Mouse (Mus musculus): Measurements from ENCODE around the gene Mef2c. TPM values are rescaled to one million over a fixed set of nuclear protein-coding genes. Genes with fewer than 3 reads are reported as not detected.

The Mef2c gene
- polyA plus RNA-seq, 1 experiment from 2014 or later, result 126 TPM

DNA sequence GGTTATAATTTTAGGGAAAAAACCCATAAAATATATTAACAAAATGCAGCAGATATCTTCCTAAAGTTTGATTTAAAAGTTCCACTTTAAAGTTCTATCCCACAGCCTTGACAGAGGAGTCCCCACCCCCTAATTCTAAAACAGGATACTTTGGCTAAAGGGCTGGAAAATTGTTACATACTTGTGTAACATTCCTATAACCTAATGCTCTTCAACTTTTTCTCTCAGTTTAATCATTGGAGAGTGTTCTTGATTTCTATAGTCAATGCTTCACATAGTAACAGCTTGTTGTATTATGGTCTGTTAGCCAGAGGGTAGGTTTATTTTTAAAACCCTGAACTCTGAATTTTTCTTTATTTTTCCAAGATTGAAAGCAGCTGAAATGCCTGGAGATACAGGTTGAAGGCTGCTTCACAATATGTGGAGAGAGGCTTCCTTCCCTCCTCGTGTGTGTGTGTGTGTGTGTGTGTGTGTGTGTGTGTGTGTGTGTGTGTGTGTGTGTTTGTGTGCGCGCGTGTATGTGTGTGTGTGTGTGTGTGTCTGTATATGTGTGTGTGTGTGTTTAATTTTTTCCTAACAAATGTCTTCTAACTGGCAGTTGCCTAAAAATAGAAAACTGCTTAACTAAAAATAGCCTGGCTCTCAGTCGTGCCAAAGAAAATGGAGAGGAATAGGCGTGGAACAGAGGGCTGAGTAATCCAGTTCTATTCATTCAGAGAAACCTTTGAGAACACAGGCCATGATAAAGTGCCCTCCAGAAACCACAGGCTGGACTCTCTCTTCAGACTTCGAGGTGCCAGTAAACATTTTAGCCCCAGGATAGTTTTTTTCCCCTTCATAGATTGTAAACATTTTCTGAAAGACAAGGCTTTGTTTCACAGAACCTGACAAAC is 99.8 kb downstream of the Mef2c start:
- peak; percentile 76 for ATAC-seq (replicated peaks; ENCODE audit: insufficient number of reproducible peaks, low FRiP score, low TSS enrichment)
- WGBS (ENCODE audit: insufficient replicate concordance), result 21% methylated on average over 7 of the region's 7 CpGs
- peak overlapping the region; percentile 25 for H3K4me2 ChIP-seq
- H3K27me3 ChIP-seq (ENCODE audit: control insufficient read depth, insufficient read depth, low read length), result no peaks in the 10 kb centered on the region
- H3K36me3 ChIP-seq (ENCODE audit: control insufficient read depth, insufficient read depth, low read length), result no peaks in the 10 kb centered on the region
- no peaks in the 10 kb centered on the region for H3K9me3 ChIP-seq (replicated peaks; ENCODE audit: control insufficient read depth, low read length)
- peak overlapping the region; percentile 85 for H3K27ac ChIP-seq (ENCODE audit: low read depth, low read length)
- H3K4me3 ChIP-seq (ENCODE audit: low read depth, low read length), result no peak overlapping the region
- H3K4me1 ChIP-seq (ENCODE audit: control insufficient read depth, insufficient read depth, low read length), result peaks cover 12% of the 10 kb centered on the region
- H3K9ac ChIP-seq (ENCODE audit: low read depth, low read length), result no peak overlapping the region

- Histone ChIP-seq H3K9me3 (replicated peaks; ENCODE audit: control insufficient read depth, low read length) (no peaks in the 10 kb centered on the region), H3K27me3 (ENCODE audit: control insufficient read depth, insufficient read depth, low read length) (no peaks in the 10 kb centered on the region), H3K9ac (ENCODE audit: low read depth, low read length) (no peak overlapping the region), H3K4me1 (ENCODE audit: control insufficient read depth, insufficient read depth, low read length) (peaks cover 12% of the 10 kb centered on the region), H3K4me2 (no peak overlapping the region), H3K36me3 (ENCODE audit: control insufficient read depth, insufficient read depth, low read length) (no peaks in the 10 kb centered on the region), H3K4me3 (ENCODE audit: low read depth, low read length) (no peak overlapping the region), H3K27ac (ENCODE audit: low read depth, low read length) (peak overlapping the region; percentile 85)
- ATAC-seq (replicated peaks; ENCODE audit: insufficient number of reproducible peaks, low FRiP score, low TSS enrichment), result no peak
- 31% methylated on average over 3 of the region's 3 CpGs for WGBS (ENCODE audit: insufficient replicate concordance)
Observed at GRCm38 (mm10) chr13:83604320-83604719, 100.5 kb downstream of the Mef2c start.

GRCm38 (mm10) chr13:83604785-83605184 is 101.0 kb downstream of the Mef2c start:
- Histone ChIP-seq H3K4me1 (ENCODE audit: control insufficient read depth, insufficient read depth, low read length) (peaks cover 12% of the 10 kb centered on the region), H3K27ac (ENCODE audit: low read depth, low read length) (peak overlapping the region; percentile 85), H3K9me3 (replicated peaks; ENCODE audit: control insufficient read depth, low read length) (no peaks in the 10 kb centered on the region), H3K4me2 (no peak overlapping the region), H3K9ac (ENCODE audit: low read depth, low read length) (no peak overlapping the region), H3K27me3 (ENCODE audit: control insufficient read depth, insufficient read depth, low read length) (no peaks in the 10 kb centered on the region), H3K4me3 (ENCODE audit: low read depth, low read length) (no peak overlapping the region), H3K36me3 (ENCODE audit: control insufficient read depth, insufficient read depth, low read length) (no peaks in the 10 kb centered on the region)
- ATAC-seq (replicated peaks; ENCODE audit: insufficient number of reproducible peaks, low FRiP score, low TSS enrichment), result no peak
- WGBS (ENCODE audit: insufficient replicate concordance), result 57% methylated on average over 4 of the region's 4 CpGs

DNA sequence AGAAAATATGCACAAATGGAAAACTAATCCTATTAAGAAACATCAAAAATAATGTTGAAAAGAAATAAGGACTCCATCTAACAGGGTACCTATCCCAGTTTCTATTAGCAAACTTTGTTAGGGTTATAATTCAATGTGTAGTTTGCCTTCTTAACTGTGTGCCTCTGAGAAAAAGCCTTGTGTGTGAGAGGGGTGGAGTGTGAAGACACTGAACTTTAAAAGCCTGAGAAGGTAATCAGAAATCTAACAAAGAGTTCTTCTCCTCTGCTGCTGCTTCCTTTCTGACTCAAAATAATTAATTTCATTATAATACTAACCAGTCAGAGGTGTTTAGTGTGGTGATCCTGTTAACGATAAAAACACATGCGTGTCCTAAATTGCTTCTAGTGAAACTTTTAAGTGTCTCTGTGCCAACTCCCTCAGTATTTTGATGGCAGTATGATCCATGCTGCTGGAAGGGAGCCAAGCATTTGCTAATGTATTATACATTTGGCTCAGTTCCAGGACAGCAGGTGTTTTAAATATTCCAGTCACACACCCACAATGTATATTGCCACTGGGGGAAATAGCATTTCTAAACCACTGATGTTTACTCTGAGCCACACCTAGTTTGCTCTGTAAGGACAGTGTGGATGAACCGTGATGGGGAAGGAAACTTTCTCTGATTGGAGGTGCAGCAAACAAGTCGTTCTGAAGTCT is 104.2 kb downstream of the Mef2c start:
- Histone ChIP-seq H3K4me2 (no peak overlapping the region), H3K9me3 (replicated peaks; ENCODE audit: control insufficient read depth, low read length) (no peaks in the 10 kb centered on the region), H3K4me3 (ENCODE audit: low read depth, low read length) (no peak overlapping the region), H3K36me3 (ENCODE audit: control insufficient read depth, insufficient read depth, low read length) (no peaks in the 10 kb centered on the region), H3K27ac (ENCODE audit: low read depth, low read length) (no peak overlapping the region), H3K9ac (ENCODE audit: low read depth, low read length) (no peak overlapping the region), H3K27me3 (ENCODE audit: control insufficient read depth, insufficient read depth, low read length) (no peaks in the 10 kb centered on the region), H3K4me1 (ENCODE audit: control insufficient read depth, insufficient read depth, low read length) (peaks cover 16% of the 10 kb centered on the region)
- ATAC-seq (replicated peaks; ENCODE audit: insufficient number of reproducible peaks, low FRiP score, low TSS enrichment), result no peak
- 53% methylated on average over 4 of the region's 4 CpGs for WGBS (ENCODE audit: insufficient replicate concordance)

- no peaks in the 10 kb centered on the region for H3K9me3 ChIP-seq (replicated peaks; ENCODE audit: control insufficient read depth, low read length)
- no peak overlapping the region for H3K4me3 ChIP-seq (ENCODE audit: low read depth, low read length)
- no peaks in the 10 kb centered on the region for H3K27me3 ChIP-seq (ENCODE audit: control insufficient read depth, insufficient read depth, low read length)
- ATAC-seq (replicated peaks; ENCODE audit: insufficient number of reproducible peaks, low FRiP score, low TSS enrichment), result no peak
- no peak overlapping the region for H3K27ac ChIP-seq (ENCODE audit: low read depth, low read length)
- peaks cover 16% of the 10 kb centered on the region for H3K4me1 ChIP-seq (ENCODE audit: control insufficient read depth, insufficient read depth, low read length)
- H3K9ac ChIP-seq (ENCODE audit: low read depth, low read length), result no peak overlapping the region
- no peak overlapping the region for H3K4me2 ChIP-seq
- 70% methylated on average over 3 of the region's 3 CpGs for WGBS (ENCODE audit: insufficient replicate concordance)
- H3K36me3 ChIP-seq (ENCODE audit: control insufficient read depth, insufficient read depth, low read length), result no peaks in the 10 kb centered on the region
Observed at GRCm38 (mm10) chr13:83608851-83609516, 105.2 kb downstream of the Mef2c start.

GRCm38 (mm10) chr13:83609517-83609878 is 105.7 kb downstream of the Mef2c start:
- Histone ChIP-seq H3K4me1 (ENCODE audit: control insufficient read depth, insufficient read depth, low read length) (peaks cover 16% of the 10 kb centered on the region), H3K36me3 (ENCODE audit: control insufficient read depth, insufficient read depth, low read length) (no peaks in the 10 kb centered on the region), H3K9ac (ENCODE audit: low read depth, low read length) (no peak overlapping the region), H3K27me3 (ENCODE audit: control insufficient read depth, insufficient read depth, low read length) (no peaks in the 10 kb centered on the region), H3K4me2 (no peak overlapping the region), H3K27ac (ENCODE audit: low read depth, low read length) (no peak overlapping the region), H3K9me3 (replicated peaks; ENCODE audit: control insufficient read depth, low read length) (no peaks in the 10 kb centered on the region), H3K4me3 (ENCODE audit: low read depth, low read length) (no peak overlapping the region)
- ATAC-seq (replicated peaks; ENCODE audit: insufficient number of reproducible peaks, low FRiP score, low TSS enrichment), result no peak
- 73% methylated on average over 3 of the region's 3 CpGs for WGBS (ENCODE audit: insufficient replicate concordance)

- Histone ChIP-seq H3K4me2 (no peak overlapping the region), H3K27ac (ENCODE audit: low read depth, low read length) (no peak overlapping the region), H3K4me3 (ENCODE audit: low read depth, low read length) (no peak overlapping the region), H3K27me3 (ENCODE audit: control insufficient read depth, insufficient read depth, low read length) (no peaks in the 10 kb centered on the region), H3K36me3 (ENCODE audit: control insufficient read depth, insufficient read depth, low read length) (no peaks in the 10 kb centered on the region), H3K9me3 (replicated peaks; ENCODE audit: control insufficient read depth, low read length) (no peaks in the 10 kb centered on the region), H3K9ac (ENCODE audit: low read depth, low read length) (no peak overlapping the region), H3K4me1 (ENCODE audit: control insufficient read depth, insufficient read depth, low read length) (peaks cover 12% of the 10 kb centered on the region)
- no peak for ATAC-seq (replicated peaks; ENCODE audit: insufficient number of reproducible peaks, low FRiP score, low TSS enrichment)
- WGBS (ENCODE audit: insufficient replicate concordance), result 77% methylated on average over 8 of the region's 8 CpGs
Observed at GRCm38 (mm10) chr13:83610124-83610523, 106.3 kb downstream of the Mef2c start.

- ATAC-seq (replicated peaks; ENCODE audit: insufficient number of reproducible peaks, low FRiP score, low TSS enrichment), result no peak
- H3K9ac ChIP-seq (ENCODE audit: low read depth, low read length), result no peak overlapping the region
- 68% methylated on average over 1 of the region's 1 CpGs for WGBS (ENCODE audit: insufficient replicate concordance)
- H3K36me3 ChIP-seq (ENCODE audit: control insufficient read depth, insufficient read depth, low read length), result no peaks in the 10 kb centered on the region
- H3K9me3 ChIP-seq (replicated peaks; ENCODE audit: control insufficient read depth, low read length), result no peaks in the 10 kb centered on the region
- H3K27me3 ChIP-seq (ENCODE audit: control insufficient read depth, insufficient read depth, low read length), result no peaks in the 10 kb centered on the region
- no peak overlapping the region for H3K4me3 ChIP-seq (ENCODE audit: low read depth, low read length)
- H3K4me1 ChIP-seq (ENCODE audit: control insufficient read depth, insufficient read depth, low read length), result peaks cover 12% of the 10 kb centered on the region
- no peak overlapping the region for H3K27ac ChIP-seq (ENCODE audit: low read depth, low read length)
- H3K4me2 ChIP-seq, result no peak overlapping the region
Observed at GRCm38 (mm10) chr13:83612195-83612594, 108.4 kb downstream of the Mef2c start.
